Mouse (Mus musculus): ENCODE measurements around the gene Magi1. TPM values are rescaled to one million over a fixed set of nuclear protein-coding genes. Genes with fewer than 3 reads are reported as not detected.

The Magi1 gene
- polyA plus RNA-seq, 1 experiment = 3.4 TPM

GRCm38 (mm10) chr6:94155996-94156395 is 127.7 kb downstream of the Magi1 start:
- Histone ChIP-seq H3K27me3 (ENCODE audit: control insufficient read depth, insufficient read depth, insufficient read length) (no peaks in the 10 kb centered on the region), H3K79me2 (ENCODE audit: control insufficient read depth, insufficient read depth) (no peaks in the 10 kb centered on the region), H3ac (ENCODE audit: control insufficient read depth, insufficient read length) (no peak overlapping the region), H3K4me2 (ENCODE audit: low read depth) (no peak overlapping the region), H3K4me3 (no peak overlapping the region), H3K36me3 (ENCODE audit: control insufficient read depth, insufficient read depth) (no peaks in the 10 kb centered on the region)
- TF ChIP-seq MYOD1 (IDR thresholded peaks at IDR 0.05; ENCODE audit: control insufficient read depth in 1 of 3, insufficient read length in 2 of 3, low read depth in 2 of 3) = no peak
- no peak for TF ChIP-seq MAX (IDR thresholded peaks at IDR 0.05; ENCODE audit: low read depth)
- TF ChIP-seq E2F4 (IDR thresholded peaks at IDR 0.05; ENCODE audit: insufficient read depth) = no peak
- no peak for TF ChIP-seq TCF3 (IDR thresholded peaks at IDR 0.05; ENCODE audit: insufficient read length, low read depth)
- TF ChIP-seq POLR2A (IDR thresholded peaks at IDR 0.05; ENCODE audit: insufficient read length, low read depth) = no peak
- no peak for TF ChIP-seq POLR2AphosphoS2 (IDR thresholded peaks at IDR 0.05; ENCODE audit: insufficient read length, low read depth)

GRCm38 (mm10) chr6:94154854-94155601 is 128.7 kb downstream of the Magi1 start:
- Histone ChIP-seq H3K4me2 (ENCODE audit: low read depth) (no peak overlapping the region), H3ac (ENCODE audit: control insufficient read depth, insufficient read length) (no peak overlapping the region)

GRCm38 (mm10) chr6:94152881-94153280 is 130.8 kb downstream of the Magi1 start:
- Histone ChIP-seq H3K4me2 (ENCODE audit: low read depth) (no peak overlapping the region), H3K36me3 (ENCODE audit: control insufficient read depth, insufficient read depth) (no peaks in the 10 kb centered on the region), H3ac (ENCODE audit: control insufficient read depth, insufficient read length) (no peak overlapping the region), H3K27me3 (ENCODE audit: control insufficient read depth, insufficient read depth, insufficient read length) (no peaks in the 10 kb centered on the region), H3K4me3 (no peak overlapping the region), H3K79me2 (ENCODE audit: control insufficient read depth, insufficient read depth) (no peaks in the 10 kb centered on the region)
- no peak for TF ChIP-seq E2F4 (IDR thresholded peaks at IDR 0.05; ENCODE audit: insufficient read depth)
- no peak for TF ChIP-seq SRF (IDR thresholded peaks at IDR 0.05; ENCODE audit: control insufficient read depth, insufficient read length, low read depth)
- no peak for TF ChIP-seq MAX (IDR thresholded peaks at IDR 0.05; ENCODE audit: low read depth)
- no peak for TF ChIP-seq POLR2A (IDR thresholded peaks at IDR 0.05; ENCODE audit: insufficient read length, low read depth)
- no peak for TF ChIP-seq MYOG (IDR thresholded peaks at IDR 0.05; ENCODE audit: control insufficient read depth in 1 of 3, insufficient read depth in 1 of 3, insufficient read length in 2 of 3, low read depth in 2 of 3)
- TF ChIP-seq MYOD1 (IDR thresholded peaks at IDR 0.05; ENCODE audit: control insufficient read depth in 1 of 3, insufficient read length in 2 of 3, low read depth in 2 of 3) = no peak
- TF ChIP-seq USF1 (IDR thresholded peaks at IDR 0.05; ENCODE audit: low read depth) = no peak
- TF ChIP-seq REST (IDR thresholded peaks at IDR 0.05; ENCODE audit: insufficient read depth, insufficient read length) = no peak

More at GRCm38 (mm10) chr6:94154854-94155601, 128.7 kb downstream of the Magi1 start:
- Histone ChIP-seq H3K36me3 (ENCODE audit: control insufficient read depth, insufficient read depth) (no peaks in the 10 kb centered on the region), H3K79me2 (ENCODE audit: control insufficient read depth, insufficient read depth) (no peaks in the 10 kb centered on the region), H3K27me3 (ENCODE audit: control insufficient read depth, insufficient read depth, insufficient read length) (no peaks in the 10 kb centered on the region), H3K4me3 (no peak overlapping the region)
- TF ChIP-seq MYOG (IDR thresholded peaks at IDR 0.05; ENCODE audit: control insufficient read depth in 1 of 3, insufficient read depth in 1 of 3, insufficient read length in 2 of 3, low read depth in 2 of 3) = no peak
- no peak for TF ChIP-seq E2F4 (IDR thresholded peaks at IDR 0.05; ENCODE audit: insufficient read depth)
- TF ChIP-seq POLR2A (IDR thresholded peaks at IDR 0.05; ENCODE audit: insufficient read length, low read depth) = no peak
- TF ChIP-seq USF1 (IDR thresholded peaks at IDR 0.05; ENCODE audit: low read depth) = no peak
- no peak for TF ChIP-seq MYOD1 (IDR thresholded peaks at IDR 0.05; ENCODE audit: control insufficient read depth in 1 of 3, insufficient read length in 2 of 3, low read depth in 2 of 3)
- TF ChIP-seq TCF12 (IDR thresholded peaks at IDR 0.05; ENCODE audit: insufficient read depth, poor library complexity, severe bottlenecking) = no peak
- no peak for TF ChIP-seq CEBPB (IDR thresholded peaks at IDR 0.05; ENCODE audit: insufficient read depth, poor library complexity, severe bottlenecking)
- TF ChIP-seq REST (IDR thresholded peaks at IDR 0.05; ENCODE audit: insufficient read depth, insufficient read length) = no peak
- no peak for TF ChIP-seq POLR2AphosphoS2 (IDR thresholded peaks at IDR 0.05; ENCODE audit: insufficient read length, low read depth)
- TF ChIP-seq TCF3 (IDR thresholded peaks at IDR 0.05; ENCODE audit: insufficient read length, low read depth) = no peak
- no peak for TF ChIP-seq MAX (IDR thresholded peaks at IDR 0.05; ENCODE audit: low read depth)
- no peak for TF ChIP-seq SRF (IDR thresholded peaks at IDR 0.05; ENCODE audit: control insufficient read depth, insufficient read length, low read depth)

GRCm38 (mm10) chr6:94150876-94151275 is 132.8 kb downstream of the Magi1 start:
- Histone ChIP-seq H3K36me3 (ENCODE audit: control insufficient read depth, insufficient read depth) (no peaks in the 10 kb centered on the region), H3K4me2 (ENCODE audit: low read depth) (no peak overlapping the region), H3ac (ENCODE audit: control insufficient read depth, insufficient read length) (no peak overlapping the region), H3K79me2 (ENCODE audit: control insufficient read depth, insufficient read depth) (no peaks in the 10 kb centered on the region), H3K27me3 (ENCODE audit: control insufficient read depth, insufficient read depth, insufficient read length) (no peaks in the 10 kb centered on the region), H3K4me3 (no peak overlapping the region)
- TF ChIP-seq MYOG (IDR thresholded peaks at IDR 0.05; ENCODE audit: control insufficient read depth in 1 of 3, insufficient read depth in 1 of 3, insufficient read length in 2 of 3, low read depth in 2 of 3) = no peak
- no peak for TF ChIP-seq POLR2A (IDR thresholded peaks at IDR 0.05; ENCODE audit: insufficient read length, low read depth)
- no peak for TF ChIP-seq TCF3 (IDR thresholded peaks at IDR 0.05; ENCODE audit: insufficient read length, low read depth)
- TF ChIP-seq REST (IDR thresholded peaks at IDR 0.05; ENCODE audit: insufficient read depth, insufficient read length) = no peak
- no peak for TF ChIP-seq CEBPB (IDR thresholded peaks at IDR 0.05; ENCODE audit: insufficient read depth, poor library complexity, severe bottlenecking)
- TF ChIP-seq E2F4 (IDR thresholded peaks at IDR 0.05; ENCODE audit: insufficient read depth) = no peak
- no peak for TF ChIP-seq USF1 (IDR thresholded peaks at IDR 0.05; ENCODE audit: low read depth)

- H3K4me2 ChIP-seq (ENCODE audit: low read depth) = no peak overlapping the region
- no peak overlapping the region for H3ac ChIP-seq (ENCODE audit: control insufficient read depth, insufficient read length)
- TF ChIP-seq MYOD1 (IDR thresholded peaks at IDR 0.05; ENCODE audit: control insufficient read depth in 1 of 3, insufficient read length in 2 of 3, low read depth in 2 of 3) = peak in 2 of 3 experiments; percentile 68 to 72
- TF ChIP-seq POLR2A (IDR thresholded peaks at IDR 0.05; ENCODE audit: insufficient read length, low read depth) = no peak
- TF ChIP-seq POLR2AphosphoS2 (IDR thresholded peaks at IDR 0.05; ENCODE audit: insufficient read length, low read depth) = no peak
- TF ChIP-seq MYOG (IDR thresholded peaks at IDR 0.05; ENCODE audit: control insufficient read depth in 1 of 3, insufficient read depth in 1 of 3, insufficient read length in 2 of 3, low read depth in 2 of 3) = peak in 1 of 3 experiments; percentile 26
- H3K36me3 ChIP-seq (ENCODE audit: control insufficient read depth, insufficient read depth) = no peaks in the 10 kb centered on the region
- no peak overlapping the region for H3K4me3 ChIP-seq
- H3K27me3 ChIP-seq (ENCODE audit: control insufficient read depth, insufficient read depth, insufficient read length) = no peaks in the 10 kb centered on the region
- no peaks in the 10 kb centered on the region for H3K79me2 ChIP-seq (ENCODE audit: control insufficient read depth, insufficient read depth)
These were observed 133.9 kb downstream of the Magi1 start for GRCm38 (mm10) chr6:94149800-94150199.

All from myocyte (in vitro differentiated cells).